Mouse (Mus musculus): ENCODE measurements around the gene Camk1d.

GRCm38 (mm10) chr2:5561446-5561845, 152.9 kb downstream of the Camk1d start:
- TF ChIP-seq POLR2A (IDR thresholded peaks at IDR 0.05; ENCODE audit: control insufficient read depth, low read depth, low read length) = no peak
- no peak for TF ChIP-seq CTCF (IDR thresholded peaks at IDR 0.05; ENCODE audit: control insufficient read depth, insufficient read depth, insufficient replicate concordance, low read depth, low read length)

Measured in testis, adult 2 months (tissue).